In genomic region chr5:36484171-36484990, GRCm38 (mm10) we compare ENCODE assay signal across 8 mouse cellular contexts. TPM values are rescaled to one million over a fixed set of nuclear protein-coding genes. Genes with fewer than 3 reads are reported as not detected.
DNase-seq lines count a peak whose midpoint lies in the region; ATAC-seq lines count a peak whose summit lies in the region.

TSS of gene Tada2b (minus strand) at chr5:36484285.
TSS of gene Ccdc96 (plus strand) at chr5:36484588.

- peaks cover 9% of the 10 kb centered on the region for H3K27me3 ChIP-seq in hindbrain, embryonic 12.5 days

- H3K9me3 ChIP-seq in hindbrain, embryonic 12.5 days (replicated peaks): no peaks in the 10 kb centered on the region

- peak within 1 kb of the TSS; percentile 82 for H3K27ac ChIP-seq in hindbrain, embryonic 12.5 days

- no peaks in the 10 kb centered on the region for H3K36me3 ChIP-seq in hindbrain, embryonic 12.5 days

- H3K4me3 ChIP-seq in hindbrain, embryonic 12.5 days: peak within 1 kb of the TSS; percentile 80

- peak; percentile 98 for ATAC-seq in hindbrain, embryonic 12.5 days (ENCODE audit: low FRiP score)

- H3K9ac ChIP-seq in hindbrain, embryonic 12.5 days: peak within 1 kb of the TSS; percentile 94

- peak within 1 kb of the TSS; percentile 84 for H3K4me2 ChIP-seq in hindbrain, embryonic 12.5 days (replicated peaks)

- WGBS in hindbrain, embryonic 12.5 days: under 1% methylated on average over 68 of the region's 97 CpGs

- H3K4me1 ChIP-seq in hindbrain, embryonic 12.5 days: peaks cover 47% of the 10 kb centered on the region

- DNase-seq in NIH3T3 (ENCODE audit: low read depth): peak; percentile 99
- peak; percentile 98 to 99 for DNase-seq in cerebellum, postnatal 10 days
- peak; percentile 98 for DNase-seq in frontal cortex, postnatal 10 days (ENCODE audit: low spot score in 2 of 2)
- peak; percentile 96 to 99 for DNase-seq in layer of hippocampus, postnatal 14 days (ENCODE audit: low spot score in 2 of 2)
- peak; percentile 96 for DNase-seq in lung, postnatal 14 days
- peak; percentile 96 for DNase-seq in retina, adult 2 months (ENCODE audit: low read depth, low spot score)
- peak; percentile 96 to 99 for DNase-seq in thymus, postnatal 36 days

RNA-seq across cellular contexts. Expression of gene Tada2b, which starts in this region (rescaled TPM):
- polyA plus RNA-seq in hindbrain, embryonic 12.5 days (2016; fragmentation: Nextera tagmentation; extraction: Ambion mirVana): 2.5 and 2.7 TPM in 2 replicates
- 10 to 100 TPM; 33.0 to 33.5 TPM for total RNA-seq in layer of hippocampus, postnatal 14 days (2021)

RNA-seq across cellular contexts. Expression of gene Ccdc96, which starts in this region (rescaled TPM):
- 4.7 and 5.0 TPM in 2 replicates for polyA plus RNA-seq in hindbrain, embryonic 12.5 days (2016; fragmentation: Nextera tagmentation; extraction: Ambion mirVana)
- total RNA-seq in layer of hippocampus, postnatal 14 days (2021): 1 to 10 TPM; 1.6 to 2.3 TPM

Comparison
In these comparisons a context has a peak if more than half of its experiments do, and no peak if none do; other contexts are left out.
1. Peak in every context shown above with its lines: DNase-seq, ATAC-seq, H3K4me3 ChIP-seq and H3K27ac ChIP-seq.